Mouse (Mus musculus): ENCODE data around the gene Gyg.
A peak's percentile ranks its signal among the peaks of the same experiment; 100 is the strongest.

The Gyg gene

DNA sequence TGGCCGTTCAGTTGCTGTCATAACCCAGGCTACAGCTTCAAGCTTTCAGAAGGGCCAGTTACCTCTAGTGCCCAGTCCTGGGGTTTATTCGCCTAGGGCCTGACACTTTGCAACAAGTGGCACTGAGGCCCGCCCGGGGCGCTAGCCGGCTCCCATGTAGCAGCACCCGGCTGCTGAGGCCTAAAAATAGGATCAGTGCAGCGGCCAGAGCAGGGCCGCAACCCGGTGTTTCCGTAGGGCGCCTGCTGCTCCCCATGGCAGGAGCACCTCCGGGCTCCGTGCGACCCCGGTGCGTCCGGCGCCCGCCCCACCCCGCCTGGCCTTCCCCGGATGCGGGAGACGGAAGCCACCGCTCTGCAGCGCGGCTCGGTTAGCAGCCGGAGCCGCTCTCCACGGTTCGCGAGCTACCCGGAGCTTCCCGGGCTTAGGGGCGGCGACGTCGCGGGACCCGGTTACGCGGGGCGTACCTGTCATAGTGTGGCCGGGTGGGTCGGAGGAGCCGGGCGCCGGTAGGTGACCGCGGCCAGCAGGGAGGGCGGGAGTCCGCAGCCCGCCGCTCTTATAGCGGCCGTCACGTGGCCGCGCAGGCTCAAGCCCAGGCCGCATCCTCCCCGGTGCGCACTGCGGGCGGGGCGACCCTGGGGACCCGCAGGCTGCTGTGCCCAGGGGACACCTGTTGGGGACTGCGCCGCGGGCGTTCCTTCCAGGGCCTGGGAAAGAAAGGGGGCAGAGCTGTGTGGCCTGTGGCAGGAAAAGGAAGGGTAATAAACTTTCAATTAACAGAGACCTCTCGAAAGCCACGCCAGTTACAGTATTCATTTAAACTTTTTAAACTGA lies at the start of gene Gyg:
Gene Gyg (minus strand): TSS at position 787 of the 837 bp plus-strand sequence.
- DNase-seq (ENCODE audit: low spot score in 2 of 2): peak; percentile 41 to 49

DNA sequence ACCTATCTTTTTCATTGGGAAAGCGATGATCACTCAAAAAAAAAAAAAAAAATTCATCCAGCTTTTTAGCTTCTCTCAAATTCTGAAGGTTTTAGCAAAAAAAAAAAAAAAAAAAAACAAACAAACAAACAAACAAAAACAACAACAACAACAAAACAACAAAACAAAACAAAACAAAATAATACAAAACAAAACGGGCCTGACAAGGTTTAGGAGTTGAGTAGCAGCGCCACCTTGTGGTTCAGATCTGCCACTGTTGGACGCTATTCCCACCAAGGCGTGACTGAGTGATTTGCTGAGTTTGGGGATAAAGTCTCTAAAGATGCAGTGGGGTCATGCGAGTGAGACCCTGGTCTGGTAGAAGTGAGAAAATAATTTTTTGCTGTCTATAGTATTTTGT lies 43.8 kb upstream of the Gyg start:
- DNase-seq (ENCODE audit: low spot score in 2 of 2): peak; percentile 6 to 41

DNA sequence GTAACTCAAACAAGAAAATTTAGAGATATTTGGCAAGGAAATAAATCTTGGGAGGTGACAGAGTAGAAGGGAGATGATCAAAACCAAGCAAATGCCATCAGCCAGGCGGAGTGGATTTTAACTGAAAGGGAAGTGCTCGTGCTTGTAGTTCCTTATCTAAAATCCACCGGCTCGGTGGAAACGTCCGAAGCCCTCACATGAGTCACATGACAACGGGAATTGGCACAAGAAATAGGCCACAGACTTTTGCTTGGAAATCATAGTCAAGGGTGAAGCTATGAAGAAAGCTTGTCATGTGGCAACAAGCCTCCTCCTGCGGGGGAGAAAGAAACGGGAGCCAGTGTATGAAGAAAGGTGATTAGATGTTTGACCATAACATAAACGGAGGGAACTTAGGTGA lies 42.8 kb upstream of the Gyg start:
- DNase-seq (ENCODE audit: low spot score in 2 of 2): peak in 1 of 2 experiments; percentile 20

GRCm38 (mm10) chr3:20188976-20189675 lies 34.0 kb upstream of the Gyg start:
- DNase-seq (ENCODE audit: low spot score in 2 of 2): no peak

- DNase-seq (ENCODE audit: low spot score in 2 of 2): no peak
These were observed 17.3 kb upstream of the Gyg start for GRCm38 (mm10) chr3:20172394-20172793.

DNA sequence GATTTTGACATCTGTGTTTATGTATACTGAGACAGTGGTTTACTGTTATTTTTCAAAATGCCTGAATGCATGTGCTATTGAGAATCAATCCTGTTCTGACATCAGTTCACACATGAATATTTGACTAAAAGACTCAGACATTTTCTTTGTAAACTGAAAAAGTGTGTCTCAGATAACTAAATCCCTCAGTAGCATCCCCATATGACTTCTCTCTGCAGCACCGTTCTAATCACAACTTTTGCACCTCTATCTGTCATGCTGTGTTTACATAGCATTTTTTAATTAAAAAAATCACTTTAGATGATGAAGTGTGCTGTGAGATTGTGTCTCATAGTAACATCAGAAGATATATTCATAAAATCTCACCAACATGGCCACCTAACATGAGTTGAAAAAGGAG lies 12.4 kb upstream of the Gyg start:
- no peak for DNase-seq (ENCODE audit: low spot score in 2 of 2)

DNA sequence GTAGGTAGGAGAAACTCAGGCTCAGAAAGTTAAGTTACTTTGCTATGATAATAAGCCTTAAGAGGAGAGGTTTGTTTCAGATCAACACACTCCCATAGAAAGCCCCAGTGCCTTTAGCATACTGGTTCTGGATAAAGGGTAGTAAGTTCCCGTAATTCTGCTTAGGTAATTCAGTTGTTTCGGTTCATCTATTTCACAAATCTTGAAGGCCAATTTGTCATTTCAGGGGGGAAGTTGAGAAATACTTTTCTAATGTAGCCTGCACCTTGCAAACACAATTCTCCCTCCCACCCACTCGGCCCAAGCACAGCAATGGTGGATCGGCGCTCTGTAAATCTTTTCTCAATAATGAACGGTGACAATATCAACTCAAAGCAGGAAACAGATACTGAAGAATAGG lies 359 bp upstream of the Gyg start:
- no peak for DNase-seq (ENCODE audit: low spot score in 2 of 2)

DNA sequence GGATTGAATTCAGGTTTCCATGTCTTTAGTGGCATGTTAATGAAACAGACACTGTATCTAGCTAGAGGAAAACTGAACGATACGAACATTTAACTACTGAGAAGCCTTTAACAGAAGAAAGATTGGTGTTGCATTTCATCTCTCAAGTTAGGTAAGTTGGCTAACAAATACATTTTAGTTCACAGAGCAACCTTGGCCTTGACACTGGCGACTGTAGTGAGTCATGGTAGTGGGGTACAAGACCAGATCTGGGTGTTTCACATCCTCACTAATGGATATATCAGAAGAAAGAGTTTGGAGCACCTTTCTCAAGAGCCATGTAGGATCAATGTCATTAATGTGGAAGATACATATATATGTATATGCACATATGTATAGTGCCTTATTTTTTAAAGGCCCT lies 3.5 kb downstream of the Gyg start:
- DNase-seq (ENCODE audit: low spot score in 2 of 2): no peak

- DNase-seq (ENCODE audit: low spot score in 2 of 2): no peak
These were observed 4.6 kb downstream of the Gyg start for GRCm38 (mm10) chr3:20150511-20150910.

GRCm38 (mm10) chr3:20147647-20148046 lies 7.5 kb downstream of the Gyg start:
- DNase-seq (ENCODE audit: low spot score in 2 of 2): no peak

DNA sequence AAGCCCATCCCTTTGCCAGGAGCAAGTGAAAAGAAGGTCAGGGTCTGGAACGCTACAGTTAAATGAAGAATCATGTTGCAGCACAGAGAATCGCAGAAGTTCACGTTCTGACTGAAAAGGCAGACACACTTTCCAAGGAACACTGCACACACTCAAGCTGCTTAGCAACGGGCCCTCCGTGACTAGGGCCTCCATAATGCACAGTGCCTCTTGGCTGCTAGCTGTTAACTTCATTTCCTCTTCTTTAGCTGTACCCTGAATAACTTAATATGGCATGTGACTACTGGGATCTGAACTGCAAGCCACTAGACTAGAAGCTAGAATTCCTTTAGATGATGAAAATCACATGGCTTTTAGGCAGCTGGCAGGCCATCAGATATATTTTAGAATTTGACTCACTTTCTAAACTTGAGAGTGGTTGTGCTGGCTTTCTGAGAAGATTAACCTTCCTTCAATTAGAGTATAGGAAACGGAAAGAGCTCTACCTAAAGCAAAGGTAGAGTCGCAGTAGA lies 8.2 kb downstream of the Gyg start:
- no peak for DNase-seq (ENCODE audit: low spot score in 2 of 2)

DNA sequence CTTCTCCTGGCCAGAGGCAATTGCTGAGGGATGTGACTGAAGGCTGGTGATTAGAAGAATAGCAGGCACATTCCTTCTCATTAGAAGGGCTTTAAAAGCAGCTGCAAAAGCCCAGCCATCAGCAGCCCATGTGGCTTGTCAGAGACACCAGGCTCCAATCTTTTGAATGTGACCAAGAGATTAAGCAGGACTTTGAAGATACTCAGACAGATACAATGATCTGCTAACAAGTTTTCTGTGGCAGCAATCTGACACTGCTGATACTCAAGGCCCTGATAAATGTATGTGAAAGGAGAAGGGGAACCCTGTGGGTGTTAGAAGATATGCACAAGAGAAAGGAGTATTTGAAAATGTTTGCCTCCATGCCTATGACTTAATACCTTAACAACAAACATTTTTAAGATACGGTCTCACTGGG lies 9.4 kb downstream of the Gyg start:
- no peak for DNase-seq (ENCODE audit: low spot score in 2 of 2)

GRCm38 (mm10) chr3:20144401-20144800 lies 10.7 kb downstream of the Gyg start:
- DNase-seq (ENCODE audit: low spot score in 2 of 2): no peak

DNA sequence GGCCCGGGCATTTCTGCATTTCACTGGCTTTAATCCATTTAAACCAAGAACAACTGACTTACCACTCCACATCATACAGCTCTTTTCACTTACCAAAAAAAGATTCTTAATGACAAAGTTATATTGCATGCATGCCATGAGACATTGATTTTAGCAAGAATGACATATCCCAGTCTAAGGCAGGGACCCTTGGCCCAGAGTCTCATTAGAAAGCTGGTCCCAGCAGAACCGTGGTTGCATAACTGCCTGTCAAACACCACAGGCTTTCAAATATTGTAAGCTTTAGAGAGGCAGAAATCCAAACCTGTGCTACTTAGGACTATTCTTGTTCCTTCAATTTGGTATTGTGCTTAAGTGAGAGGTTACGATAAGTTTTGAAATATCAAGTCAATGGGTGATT lies 11.4 kb downstream of the Gyg start:
- DNase-seq (ENCODE audit: low spot score in 2 of 2): no peak

DNA sequence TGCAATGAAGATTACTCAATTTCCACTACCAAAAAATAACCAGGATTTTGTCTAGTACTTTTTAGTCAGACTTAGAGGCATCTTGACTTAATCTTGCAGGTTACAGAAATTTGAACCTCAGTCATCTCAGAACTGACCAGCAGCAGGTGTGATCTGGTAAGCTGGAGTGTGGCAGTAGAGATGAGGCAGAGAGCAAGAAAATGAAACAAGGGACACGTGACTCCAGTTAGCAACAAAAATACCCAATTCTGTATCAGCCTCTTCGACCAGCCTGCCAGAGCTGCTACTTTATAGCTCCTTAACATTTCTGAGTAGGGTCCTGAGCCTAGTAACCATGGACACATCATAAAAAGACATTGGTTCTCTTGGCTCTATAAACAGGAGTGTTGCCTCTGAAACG lies 12.5 kb downstream of the Gyg start:
- no peak for DNase-seq (ENCODE audit: low spot score in 2 of 2)

DNA sequence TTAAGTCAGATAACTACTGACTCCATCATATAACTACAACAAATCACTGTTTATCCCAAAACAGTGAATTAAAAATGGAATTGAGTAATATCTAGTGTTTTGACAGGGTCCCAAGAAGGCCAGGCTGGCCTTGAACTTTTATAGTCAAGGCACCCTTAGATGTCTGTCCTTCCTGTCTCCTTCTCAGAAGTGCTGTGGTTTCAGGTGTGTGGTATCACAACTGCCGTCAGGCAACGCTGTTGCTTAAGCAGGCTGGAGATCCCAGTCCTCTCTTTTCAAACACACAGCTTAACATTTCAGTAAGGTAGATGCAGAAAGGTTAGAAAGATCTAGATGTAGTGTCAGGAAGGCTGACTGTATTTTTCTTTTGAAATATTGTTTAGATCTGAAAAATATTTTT lies 13.0 kb downstream of the Gyg start:
- no peak for DNase-seq (ENCODE audit: low spot score in 2 of 2)

- DNase-seq (ENCODE audit: low spot score in 2 of 2): no peak
These were observed 13.4 kb downstream of the Gyg start for GRCm38 (mm10) chr3:20141679-20142078.

- no peak for DNase-seq (ENCODE audit: low spot score in 2 of 2)
These were observed 13.9 kb downstream of the Gyg start for GRCm38 (mm10) chr3:20141240-20141639.

DNA sequence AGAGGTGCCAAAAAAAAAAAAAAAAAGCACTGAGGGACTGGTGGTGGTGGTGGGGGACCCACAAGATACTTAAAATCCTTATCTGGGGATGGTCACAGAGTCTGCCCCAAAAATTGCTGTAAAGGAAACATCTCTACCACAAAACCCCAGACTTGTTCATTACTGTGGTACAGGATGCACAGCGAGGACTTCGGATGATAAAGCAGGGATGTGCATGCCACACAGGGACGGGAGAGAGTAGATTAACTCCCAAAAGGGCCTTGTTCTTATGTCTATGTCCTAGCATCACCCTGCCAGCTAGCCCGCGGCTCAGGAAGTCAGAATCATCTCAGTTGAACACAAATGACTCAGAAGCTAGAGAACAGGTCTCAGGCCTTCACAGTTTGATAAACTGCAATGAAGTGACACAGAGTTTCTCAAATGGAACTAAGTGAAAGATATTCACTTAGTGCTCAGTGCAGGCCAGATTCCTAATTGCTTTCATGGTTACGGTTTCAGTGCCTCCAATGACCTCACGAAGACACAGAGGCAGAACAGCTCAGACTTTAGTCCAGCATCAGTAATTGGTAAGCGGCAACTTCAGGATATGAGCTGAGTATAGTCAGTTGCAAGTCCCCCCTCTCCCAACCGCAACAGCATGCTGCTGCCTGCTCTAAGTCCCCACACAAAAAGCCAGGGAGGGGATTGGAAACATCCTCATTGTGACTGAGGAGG lies 18.1 kb downstream of the Gyg start:
- no peak for DNase-seq (ENCODE audit: low spot score in 2 of 2)

- DNase-seq (ENCODE audit: low spot score in 2 of 2): no peak
These were observed 20.6 kb downstream of the Gyg start for GRCm38 (mm10) chr3:20134545-20134944.

- DNase-seq (ENCODE audit: low spot score in 2 of 2): no peak
These were observed 21.4 kb downstream of the Gyg start for GRCm38 (mm10) chr3:20133745-20134144.

DNA sequence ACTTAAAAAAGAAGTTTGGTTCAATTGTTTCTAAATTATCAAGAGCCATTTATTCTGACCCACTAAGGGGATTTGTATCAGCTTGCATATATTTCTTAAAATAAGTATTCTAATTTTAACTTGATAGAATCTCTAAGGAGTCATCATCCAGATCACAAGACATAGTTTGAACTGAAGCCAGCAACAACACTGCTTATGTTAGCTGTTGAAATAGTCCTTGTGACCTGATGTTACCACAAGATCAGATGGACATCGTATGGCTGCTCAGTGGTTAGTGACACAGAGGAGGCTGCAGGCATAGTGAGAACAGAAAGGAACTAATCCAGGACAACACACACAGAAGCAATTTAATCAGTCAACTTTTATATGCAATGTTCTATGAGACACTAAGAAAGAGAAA lies 22.4 kb downstream of the Gyg start:
- DNase-seq (ENCODE audit: low spot score in 2 of 2): no peak
